Mouse (Mus musculus) MEL (cell line): ENCODE measurements around the gene Nrn1. TPM values are rescaled to one million over a fixed set of nuclear protein-coding genes. Genes with fewer than 3 reads are reported as not detected.

Experiments
- DNase-seq: peaks from one replicate; pipeline ENCODE4 v3.0.0; 2011; ENCODE audit warnings: low read depth, low spot score
- H3K27ac ChIP-seq: 2 replicates; pipeline ENCODE4 v1.5.1; 2012; ENCODE audit warnings: low read depth, mild to moderate bottlenecking, control low read depth, low read length, moderate library complexity; ENCODE audit not compliant: control insufficient read depth
- H3K27me3 ChIP-seq, 2 experiments: fragments of 150-350 bp in 1 of 2; sonication (generic) in 1 of 2; 2 replicates each; pipeline ENCODE4 v1.6.1; 2012; ENCODE audit warnings: low read length in 2 of 2, mild to moderate bottlenecking in 2 of 2, improper control_type of control experiment in 1 of 2, moderate library complexity in 1 of 2; ENCODE audit not compliant: insufficient read depth in 2 of 2, control insufficient read depth in 1 of 2
- H3K36me3 ChIP-seq, 2 experiments: 2 replicates each; pipeline ENCODE4 v1.6.1; 2012 to 2014; ENCODE audit warnings: low read length in 2 of 2, improper control_type of control experiment in 1 of 2, inconsistent platforms in 1 of 2, mild to moderate bottlenecking in 1 of 2; ENCODE audit not compliant: insufficient read depth in 2 of 2, control insufficient read depth in 1 of 2
- H3K4me1 ChIP-seq, 2 experiments: fragments of 150-350 bp in 1 of 2; sonication (generic) in 1 of 2; 2 replicates each; pipeline ENCODE4 v1.6.1; 2012; ENCODE audit warnings: low read length in 2 of 2, improper control_type of control experiment in 1 of 2, mild to moderate bottlenecking in 1 of 2; ENCODE audit not compliant: insufficient read depth in 2 of 2, control insufficient read depth in 1 of 2
- H3K4me3 ChIP-seq, 2 experiments: fragments of 150-350 bp in 1 of 2; sonication (generic) in 1 of 2; 2 replicates each; pipeline ENCODE4 v1.5.1; 2012; ENCODE audit warnings: low read depth in 2 of 2, low read length in 2 of 2, mild to moderate bottlenecking in 2 of 2, moderate library complexity in 2 of 2, control low read depth in 1 of 2, improper control_type of control experiment in 1 of 2; ENCODE audit not compliant: control insufficient read depth in 1 of 2, insufficient read depth in 1 of 2
- H3K79me2 ChIP-seq: 2 replicates; pipeline ENCODE4 v1.6.1; 2012; ENCODE audit warnings: mild to moderate bottlenecking, low read length, moderate library complexity; ENCODE audit not compliant: control insufficient read depth, poor library complexity, insufficient read depth
- H3K9ac ChIP-seq: 2 replicates; pipeline ENCODE4 v1.6.1; 2012; ENCODE audit warnings: low read depth, mild to moderate bottlenecking, control low read depth, low read length, moderate library complexity; ENCODE audit not compliant: control insufficient read depth, poor library complexity, severe bottlenecking
- H3K9me3 ChIP-seq: fragments of 150-350 bp; sonication (generic); replicated peaks from 2 replicates; pipeline ENCODE4 v1.6.1; 2012; ENCODE audit warnings: mild to moderate bottlenecking, low read length, improper control_type of control experiment, moderate library complexity; ENCODE audit not compliant: insufficient read depth
- BHLHE40 ChIP-seq: IDR thresholded peaks from 2 replicates; pipeline ENCODE4 v1.6.1; 2012; ENCODE audit warnings: low read depth, mild to moderate bottlenecking, inconsistent platforms, low read length, improper control_type of control experiment, borderline replicate concordance
- CTCF ChIP-seq, 3 experiments: IDR thresholded peaks in 2 of 3; conservative IDR thresholded peaks in 1 of 3; 2 replicates each; pipeline ENCODE4 v1.5.1; 2011 to 2012; ENCODE audit warnings: low read length in 3 of 3, low read depth in 2 of 3, mild to moderate bottlenecking in 2 of 3, improper control_type of control experiment in 1 of 3, inconsistent platforms in 1 of 3, mixed read lengths in 1 of 3, moderate library complexity in 1 of 3; ENCODE audit not compliant: control insufficient read depth in 1 of 3, insufficient read depth in 1 of 3, poor library complexity in 1 of 3, severe bottlenecking in 1 of 3
- JUND ChIP-seq: IDR thresholded peaks from 2 replicates; pipeline ENCODE4 v1.6.1; 2011; ENCODE audit warnings: low read depth, mild to moderate bottlenecking, improper control_type of control experiment, low read length
- MAFK ChIP-seq: IDR thresholded peaks from 2 replicates; pipeline ENCODE4 v1.6.1; 2011; ENCODE audit warnings: low read depth, mild to moderate bottlenecking, low read length, improper control_type of control experiment, borderline replicate concordance
- MEF2A ChIP-seq: IDR thresholded peaks from 2 replicates; pipeline ENCODE4 v1.6.1; 2014; ENCODE audit warnings: low read depth, mild to moderate bottlenecking, inconsistent platforms, low read length, improper control_type of control experiment; ENCODE audit not compliant: poor library complexity, insufficient replicate concordance, severe bottlenecking; ENCODE audit errors: extremely low read depth
- MXI1 ChIP-seq: IDR thresholded peaks from 2 replicates; pipeline ENCODE4 v1.6.1; 2011; ENCODE audit warnings: mild to moderate bottlenecking, low read depth, low read length, improper control_type of control experiment
- MYB ChIP-seq: IDR thresholded peaks from 2 replicates; pipeline ENCODE4 v1.6.1; 2011; ENCODE audit warnings: mild to moderate bottlenecking, low read depth, low read length, improper control_type of control experiment
- NELFE ChIP-seq: IDR thresholded peaks from 2 replicates; pipeline ENCODE4 v1.6.1; 2011; ENCODE audit warnings: low read depth, low read length, improper control_type of control experiment
- POLR2A ChIP-seq, 2 experiments: IDR thresholded peaks; 2 replicates each; pipeline ENCODE4 v1.6.1; 2011 to 2012; ENCODE audit warnings: low read length in 2 of 2, mild to moderate bottlenecking in 2 of 2, control low read depth in 1 of 2, improper control_type of control experiment in 1 of 2, low read depth in 1 of 2, moderate library complexity in 1 of 2; ENCODE audit not compliant: control insufficient read depth in 1 of 2, insufficient read depth in 1 of 2, poor library complexity in 1 of 2
- TCF12 ChIP-seq: IDR thresholded peaks from 2 replicates; pipeline ENCODE4 v1.6.1; 2014; ENCODE audit warnings: low read depth, mild to moderate bottlenecking, inconsistent platforms, low read length, improper control_type of control experiment, moderate library complexity
- USF2 ChIP-seq, 2 experiments: IDR thresholded peaks; 2 replicates each; pipeline ENCODE4 v1.6.1; 2011 to 2012; ENCODE audit warnings: improper control_type of control experiment in 2 of 2, low read length in 2 of 2, borderline replicate concordance in 1 of 2, inconsistent platforms in 1 of 2, low read depth in 1 of 2, mild to moderate bottlenecking in 1 of 2; ENCODE audit not compliant: insufficient read depth in 1 of 2
- ZC3H11A ChIP-seq: IDR thresholded peaks from 2 replicates; pipeline ENCODE4 v1.6.1; 2012; ENCODE audit warnings: low read depth, mild to moderate bottlenecking, inconsistent platforms, low read length, improper control_type of control experiment
- polyA plus RNA-seq, 2 experiments: library from polyadenylated mRNA; stranded (reverse) in 1 of 2; unstranded in 1 of 2; fragments of >175 nt in 1 of 2; fragments of >200 nt in 1 of 2; gene quantifications; 2 replicates each; pipeline versions ENCODE4 v1.2.1 to v1.2.4; 2012; ENCODE audit warnings: low replicate concordance in 2 of 2, low read depth in 1 of 2; ENCODE audit not compliant: insufficient read length in 2 of 2, insufficient read depth in 1 of 2, missing spikeins in 1 of 2
- total RNA-seq: library from RNA; depleted of rRNA; stranded (reverse); fragments of 300-350 nt; gene quantifications from 2 replicates; pipeline ENCODE4 v1.2.3, GENCODE M21; 2012

The Nrn1 gene
- total and polyA plus RNA-seq, 3 experiments = not detected

- H3K4me1 ChIP-seq = no peaks in the 10 kb centered on the region
- TF ChIP-seq JUND = no peak
- TF ChIP-seq ZC3H11A = no peak
- TF ChIP-seq MAFK = no peak
- no peak for TF ChIP-seq CTCF (IDR thresholded peaks at IDR 0.05 in 2 of 3, conservative IDR thresholded peaks at IDR 0.05 in 1 of 3; ENCODE audit: control insufficient read depth in 1 of 3, insufficient read depth in 1 of 3, low read depth in 2 of 3, low read length in 3 of 3, poor library complexity in 1 of 3, severe bottlenecking in 1 of 3)
- no peak for TF ChIP-seq NELFE
- TF ChIP-seq TCF12 = no peak
- TF ChIP-seq MXI1 = no peak
- TF ChIP-seq USF2 (IDR thresholded peaks at IDR 0.05; ENCODE audit: borderline replicate concordance in 1 of 2, insufficient read depth in 1 of 2, low read depth in 1 of 2, low read length in 2 of 2) = no peak
- no peak for TF ChIP-seq MEF2A
- TF ChIP-seq BHLHE40 = no peak
- no peak for TF ChIP-seq POLR2A (IDR thresholded peaks at IDR 0.05; ENCODE audit: control insufficient read depth in 1 of 2, insufficient read depth in 1 of 2, low read depth in 1 of 2, low read length in 2 of 2, poor library complexity in 1 of 2)
- no peak for TF ChIP-seq MYB
Observed at GRCm38 (mm10) chr13:36679345-36679744, 55.6 kb downstream of the Nrn1 start.

More at GRCm38 (mm10) chr13:36679345-36679744, 55.6 kb downstream of the Nrn1 start:
- H3K79me2 ChIP-seq = no peaks in the 10 kb centered on the region
- H3K27ac ChIP-seq = no peak overlapping the region
- H3K9ac ChIP-seq = no peak overlapping the region
- no peak overlapping the region for H3K4me3 ChIP-seq
- no peaks in the 10 kb centered on the region for H3K36me3 ChIP-seq
- no peaks in the 10 kb centered on the region for H3K9me3 ChIP-seq
- no peaks in the 10 kb centered on the region for H3K27me3 ChIP-seq
- no peak for DNase-seq
